ENCODE assay signal across 15 mouse cellular contexts in genomic region chr14:53454001-53454400, GRCm38 (mm10).
"Had no signal": no experiment of that assay in that cellular context is flagged by ENCODE, and none has a peak within 500 bp of the region (broad histone marks: within the 10 kb centered on the region; RNA-seq: fewer than 3 reads in every experiment).

No protein-coding gene starts in this region.

- H3K4me2 ChIP-seq: limb, embryonic 13.5 days; liver, embryonic 15.5 days; lung, embryonic 14.5 days; midbrain, embryonic 12.5 days had no signal

- H3K27me3 ChIP-seq: limb, embryonic 13.5 days; liver, embryonic 15.5 days; midbrain, embryonic 12.5 days had no signal

- DNase-seq: kidney, adult 9 months; kidney, postnatal 10 days; kidney, postnatal 4 days; left cerebral cortex, postnatal 4 days; lung, embryonic 14.5 days; lung, postnatal 14 days; right cerebral cortex, adult 18-20 months; right cerebral cortex, postnatal 25 days; thymus, postnatal 36 days had no signal

- H3K4me3 ChIP-seq: layer of hippocampus, adult 2 months; limb, embryonic 13.5 days; liver, embryonic 15.5 days; midbrain, embryonic 12.5 days had no signal

- H3K27ac ChIP-seq: layer of hippocampus, adult 2 months; limb, embryonic 13.5 days; liver, embryonic 15.5 days; macrophage; midbrain, embryonic 12.5 days had no signal

- H3K36me3 ChIP-seq: limb, embryonic 13.5 days; liver, embryonic 15.5 days; midbrain, embryonic 12.5 days had no signal

- H3K9ac ChIP-seq: limb, embryonic 13.5 days; liver, embryonic 15.5 days; lung, embryonic 14.5 days; midbrain, embryonic 12.5 days had no signal

- ATAC-seq: midbrain, embryonic 16.5 days had no signal

- H3K9me3 ChIP-seq: limb, embryonic 13.5 days; liver, embryonic 15.5 days; midbrain, embryonic 12.5 days had no signal

- H3K4me1 ChIP-seq: limb, embryonic 13.5 days; liver, embryonic 15.5 days; midbrain, embryonic 12.5 days had no signal
